Mouse (Mus musculus): ENCODE measurements around the gene Gata1.

DNA sequence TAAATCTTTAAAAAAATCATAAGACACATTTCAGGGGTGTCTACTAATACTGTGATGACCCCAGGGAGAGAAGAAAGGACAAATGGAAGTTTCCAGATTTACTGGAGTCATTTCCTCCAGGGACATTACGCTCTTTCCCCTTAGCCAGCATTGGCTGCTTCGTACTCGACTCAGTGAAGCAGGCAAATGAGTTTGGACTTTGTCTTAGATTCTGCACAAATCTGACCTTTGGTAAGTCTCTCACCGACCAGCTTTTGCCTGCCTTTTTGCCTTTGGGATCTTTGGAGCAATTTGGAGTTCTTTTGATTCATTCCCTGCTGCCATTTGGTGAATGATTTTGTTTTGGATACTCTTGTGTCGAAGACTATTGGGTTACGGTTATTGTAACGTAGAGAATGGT lies 3.5 kb upstream of the Gata1 start:
- no peak for TF ChIP-seq CTCF (IDR thresholded peaks at IDR 0.05; ENCODE audit: low read depth, low read length)
- TF ChIP-seq GATA1 (IDR thresholded peaks at IDR 0.05; ENCODE audit: borderline replicate concordance, low read length) = no peak
- TF ChIP-seq POLR2AphosphoS5 (IDR thresholded peaks at IDR 0.05; ENCODE audit: insufficient replicate concordance, low read depth, low read length) = no peak

All from G1E (cell line).